Mouse (Mus musculus): ENCODE measurements at regions not wholly inside any gene's neighbourhood (a gene's known extent, or its start where the extent isn't known, plus 50 kb on each side); places are given as distances from the start of the nearest gene placed in this dataset.
A peak's percentile ranks its signal among the peaks of the same experiment; 100 is the strongest.

GRCm38 (mm10) chr11:114551262-114551661 lies 117.1 kb upstream of the Rpl38 start:
- DNase-seq (ENCODE audit: low spot score in 2 of 2), result no peak

GRCm38 (mm10) chr11:114548658-114549057 lies 119.7 kb upstream of the Rpl38 start:
- DNase-seq (ENCODE audit: low spot score in 2 of 2), result no peak

GRCm38 (mm10) chr11:114544212-114544611 lies 124.1 kb upstream of the Rpl38 start:
- no peak for DNase-seq (ENCODE audit: low spot score in 2 of 2)

- DNase-seq (ENCODE audit: low spot score in 2 of 2), result no peak
Observed at GRCm38 (mm10) chr11:114542167-114542566, 126.2 kb upstream of the Rpl38 start.

- DNase-seq (ENCODE audit: low spot score in 2 of 2), result no peak
Observed at GRCm38 (mm10) chr11:114540503-114540902, 127.8 kb upstream of the Rpl38 start.

- DNase-seq (ENCODE audit: low spot score in 2 of 2), result no peak
Observed at GRCm38 (mm10) chr11:114536616-114537493, 131.5 kb upstream of the Rpl38 start.

GRCm38 (mm10) chr11:114535900-114536299 lies 132.4 kb upstream of the Rpl38 start:
- DNase-seq (ENCODE audit: low spot score in 2 of 2), result no peak

- DNase-seq (ENCODE audit: low spot score in 2 of 2), result no peak
Observed at GRCm38 (mm10) chr11:114534436-114534835, 133.9 kb upstream of the Rpl38 start.

- no peak for DNase-seq (ENCODE audit: low spot score in 2 of 2)
Observed at GRCm38 (mm10) chr11:114531241-114531765, 137.0 kb upstream of the Rpl38 start.

- DNase-seq (ENCODE audit: low spot score in 2 of 2), result no peak
Observed at GRCm38 (mm10) chr11:114528937-114529772, 139.2 kb upstream of the Rpl38 start.

GRCm38 (mm10) chr11:114523444-114524238 lies 144.7 kb upstream of the Rpl38 start:
- DNase-seq (ENCODE audit: low spot score in 2 of 2), result peak; percentile 27 to 53

- no peak for DNase-seq (ENCODE audit: low spot score in 2 of 2)
Observed at GRCm38 (mm10) chr11:114515278-114515677, 153.0 kb upstream of the Rpl38 start.

GRCm38 (mm10) chr11:114514126-114514525 lies 154.2 kb upstream of the Rpl38 start:
- DNase-seq (ENCODE audit: low spot score in 2 of 2), result no peak

- no peak for DNase-seq (ENCODE audit: low spot score in 2 of 2)
Observed at GRCm38 (mm10) chr11:114513446-114513845, 154.9 kb upstream of the Rpl38 start.

GRCm38 (mm10) chr11:114511994-114512393 lies 156.3 kb upstream of the Rpl38 start:
- no peak for DNase-seq (ENCODE audit: low spot score in 2 of 2)

- DNase-seq (ENCODE audit: low spot score in 2 of 2), result no peak
Observed at GRCm38 (mm10) chr11:114502562-114502961, 165.8 kb upstream of the Rpl38 start.

- DNase-seq (ENCODE audit: low spot score in 2 of 2), result no peak
Observed at GRCm38 (mm10) chr11:114501869-114502540, 166.3 kb upstream of the Rpl38 start.

GRCm38 (mm10) chr11:114500416-114500815 lies 167.9 kb upstream of the Rpl38 start:
- DNase-seq (ENCODE audit: low spot score in 2 of 2), result no peak

GRCm38 (mm10) chr11:114499665-114500064 lies 168.7 kb upstream of the Rpl38 start:
- no peak for DNase-seq (ENCODE audit: low spot score in 2 of 2)

- no peak for DNase-seq (ENCODE audit: low spot score in 2 of 2)
Observed at GRCm38 (mm10) chr11:114495520-114495921, 172.8 kb upstream of the Rpl38 start.

GRCm38 (mm10) chr11:114486455-114486854 lies 181.9 kb upstream of the Rpl38 start:
- DNase-seq (ENCODE audit: low spot score in 2 of 2), result no peak

Measured in spleen, postnatal 14 days (tissue).